Mouse (Mus musculus): ENCODE measurements around the gene Kcnma1. TPM values are rescaled to one million over a fixed set of nuclear protein-coding genes. Genes with fewer than 3 reads are reported as not detected.

Gene Kcnma1
- total RNA-seq, 2 experiments from 2014 or later: not detected

- no peak for ATAC-seq (replicated peaks; ENCODE audit: low FRiP score, poor library complexity, severe bottlenecking)
Observed at GRCm38 (mm10) chr14:23792674-23793073, 221.6 kb downstream of the Kcnma1 start.

- ATAC-seq (replicated peaks; ENCODE audit: low FRiP score, poor library complexity, severe bottlenecking): no peak
Observed at GRCm38 (mm10) chr14:23792076-23792475, 222.2 kb downstream of the Kcnma1 start.

GRCm38 (mm10) chr14:23791261-23791691, 223.0 kb downstream of the Kcnma1 start:
- no peak for ATAC-seq (replicated peaks; ENCODE audit: low FRiP score, poor library complexity, severe bottlenecking)

- ATAC-seq (replicated peaks; ENCODE audit: low FRiP score, poor library complexity, severe bottlenecking): no peak
Observed at GRCm38 (mm10) chr14:23786687-23787073, 227.6 kb downstream of the Kcnma1 start.

GRCm38 (mm10) chr14:23785921-23786686, 228.2 kb downstream of the Kcnma1 start:
- ATAC-seq (replicated peaks; ENCODE audit: low FRiP score, poor library complexity, severe bottlenecking): no peak

GRCm38 (mm10) chr14:23782845-23783609, 231.3 kb downstream of the Kcnma1 start:
- no peak for ATAC-seq (replicated peaks; ENCODE audit: low FRiP score, poor library complexity, severe bottlenecking)

- ATAC-seq (replicated peaks; ENCODE audit: low FRiP score, poor library complexity, severe bottlenecking): no peak
Observed at GRCm38 (mm10) chr14:23774542-23774941, 239.7 kb downstream of the Kcnma1 start.

GRCm38 (mm10) chr14:23772685-23773084, 241.6 kb downstream of the Kcnma1 start:
- ATAC-seq (replicated peaks; ENCODE audit: low FRiP score, poor library complexity, severe bottlenecking): no peak

GRCm38 (mm10) chr14:23771794-23772193, 242.5 kb downstream of the Kcnma1 start:
- no peak for ATAC-seq (replicated peaks; ENCODE audit: low FRiP score, poor library complexity, severe bottlenecking)

GRCm38 (mm10) chr14:23762471-23762870, 251.8 kb downstream of the Kcnma1 start:
- no peak for ATAC-seq (replicated peaks; ENCODE audit: low FRiP score, poor library complexity, severe bottlenecking)

- no peak for ATAC-seq (replicated peaks; ENCODE audit: low FRiP score, poor library complexity, severe bottlenecking)
Observed at GRCm38 (mm10) chr14:23759626-23760025, 254.7 kb downstream of the Kcnma1 start.

GRCm38 (mm10) chr14:23758421-23758820, 255.9 kb downstream of the Kcnma1 start:
- no peak for ATAC-seq (replicated peaks; ENCODE audit: low FRiP score, poor library complexity, severe bottlenecking)

- ATAC-seq (replicated peaks; ENCODE audit: low FRiP score, poor library complexity, severe bottlenecking): no peak
Observed at GRCm38 (mm10) chr14:23748011-23748410, 266.3 kb downstream of the Kcnma1 start.

- ATAC-seq (replicated peaks; ENCODE audit: low FRiP score, poor library complexity, severe bottlenecking): no peak
Observed at GRCm38 (mm10) chr14:23746976-23747375, 267.3 kb downstream of the Kcnma1 start.

GRCm38 (mm10) chr14:23741531-23741930, 272.8 kb downstream of the Kcnma1 start:
- no peak for ATAC-seq (replicated peaks; ENCODE audit: low FRiP score, poor library complexity, severe bottlenecking)

- ATAC-seq (replicated peaks; ENCODE audit: low FRiP score, poor library complexity, severe bottlenecking): no peak
Observed at GRCm38 (mm10) chr14:23734200-23734599, 280.1 kb downstream of the Kcnma1 start.

GRCm38 (mm10) chr14:23729377-23729776, 284.9 kb downstream of the Kcnma1 start:
- ATAC-seq (replicated peaks; ENCODE audit: low FRiP score, poor library complexity, severe bottlenecking): no peak

GRCm38 (mm10) chr14:23723701-23724430, 290.4 kb downstream of the Kcnma1 start:
- no peak for ATAC-seq (replicated peaks; ENCODE audit: low FRiP score, poor library complexity, severe bottlenecking)

GRCm38 (mm10) chr14:23719246-23719645, 295.0 kb downstream of the Kcnma1 start:
- no peak for ATAC-seq (replicated peaks; ENCODE audit: low FRiP score, poor library complexity, severe bottlenecking)

- ATAC-seq (replicated peaks; ENCODE audit: low FRiP score, poor library complexity, severe bottlenecking): no peak
Observed at GRCm38 (mm10) chr14:23718667-23719066, 295.6 kb downstream of the Kcnma1 start.

All from erythroid progenitor cell, adult 5-6 weeks (primary cell).